Mouse (Mus musculus): ENCODE data around the gene Slc38a3. TPM values are rescaled to one million over a fixed set of nuclear protein-coding genes. Genes with fewer than 3 reads are reported as not detected.

Slc38a3 gene
- total and polyA plus RNA-seq, 3 experiments: not detected

- 0 out of 2 replicates have a peak, but pooled peaks have one; percentile 31 for TF ChIP-seq MAX (IDR thresholded peaks at IDR 0.05; ENCODE audit: low read length)
- peak; percentile 39; the same call in 1 of the 2 replicates for TF ChIP-seq TBP (IDR thresholded peaks at IDR 0.05; ENCODE audit: low read depth, low read length)
- TF ChIP-seq ZC3H11A (IDR thresholded peaks at IDR 0.05; ENCODE audit: low read depth, low read length): peak; percentile 93
Measured at GRCm38 (mm10) chr9:107602068-107602648, 67.2 kb downstream of the Slc38a3 start (continued).

GRCm38 (mm10) chr9:107601275-107601674 is 68.1 kb downstream of the Slc38a3 start:
- TF ChIP-seq POLR2A (IDR thresholded peaks at IDR 0.05; ENCODE audit: control insufficient read depth in 1 of 2, insufficient read depth in 1 of 2, low read depth in 1 of 2, low read length in 2 of 2, poor library complexity in 1 of 2) (no peak), POLR2AphosphoS2 (IDR thresholded peaks at IDR 0.05; ENCODE audit: low read length) (no peak), MXI1 (IDR thresholded peaks at IDR 0.05; ENCODE audit: low read depth, low read length) (no peak), MAFK (IDR thresholded peaks at IDR 0.05; ENCODE audit: borderline replicate concordance, low read depth, low read length) (no peak), MYB (IDR thresholded peaks at IDR 0.05; ENCODE audit: low read depth, low read length) (no peak), CHD1 (IDR thresholded peaks at IDR 0.05; ENCODE audit: low read depth, low read length) (no peak), GATA1 (IDR thresholded peaks at IDR 0.05; ENCODE audit: low read depth, low read length) (no peak), ZMIZ1 (IDR thresholded peaks at IDR 0.05; ENCODE audit: low read depth, low read length) (no peak), CHD2 (IDR thresholded peaks at IDR 0.05; ENCODE audit: low read length) (no peak)
- Histone ChIP-seq H3K4me3 (ENCODE audit: control insufficient read depth in 1 of 2, insufficient read depth in 1 of 2, low read depth in 2 of 2, low read length in 2 of 2) (no peak overlapping the region), H3K4me1 (ENCODE audit: control insufficient read depth in 1 of 2, insufficient read depth in 2 of 2, low read length in 2 of 2) (peaks cover 0 to 16% of the 10 kb centered on the region in 2 experiments; a peak in 2 of 4 replicates), H3K27ac (ENCODE audit: control insufficient read depth, low read depth, low read length) (no peak overlapping the region), H3K9ac (ENCODE audit: control insufficient read depth, low read depth, low read length, poor library complexity, severe bottlenecking) (no peak overlapping the region), H3K9me3 (replicated peaks; ENCODE audit: insufficient read depth, low read length) (no peaks in the 10 kb centered on the region), H3K79me2 (ENCODE audit: control insufficient read depth, insufficient read depth, low read length, poor library complexity) (no peaks in the 10 kb centered on the region; the same call in 1 of the 2 replicates), H3K27me3 (ENCODE audit: control insufficient read depth in 1 of 2, insufficient read depth in 2 of 2, low read length in 2 of 2) (no peaks in the 10 kb centered on the region), H3K36me3 (ENCODE audit: control insufficient read depth in 1 of 2, insufficient read depth in 2 of 2, low read length in 2 of 2) (peaks cover 0 to 6% of the 10 kb centered on the region in 2 experiments; a peak in 2 of 4 replicates)
- no peak for DNase-seq (ENCODE audit: low read depth, low spot score)

- TF ChIP-seq JUND (IDR thresholded peaks at IDR 0.05; ENCODE audit: low read depth, low read length): no peak
- TF ChIP-seq MXI1 (IDR thresholded peaks at IDR 0.05; ENCODE audit: low read depth, low read length): no peak
- TF ChIP-seq CTCF (IDR thresholded peaks at IDR 0.05 in 2 of 3, conservative IDR thresholded peaks at IDR 0.05 in 1 of 3; ENCODE audit: control insufficient read depth in 1 of 3, insufficient read depth in 1 of 3, low read depth in 2 of 3, low read length in 3 of 3, poor library complexity in 1 of 3, severe bottlenecking in 1 of 3): peak; percentile 41 to 56 (median 41)
- Histone ChIP-seq H3K27ac (ENCODE audit: control insufficient read depth, low read depth, low read length) (no peak overlapping the region), H3K4me1 (ENCODE audit: control insufficient read depth in 1 of 2, insufficient read depth in 2 of 2, low read length in 2 of 2) (peaks cover 0 to 18% of the 10 kb centered on the region in 2 experiments; a peak in 2 of 4 replicates), H3K27me3 (ENCODE audit: control insufficient read depth in 1 of 2, insufficient read depth in 2 of 2, low read length in 2 of 2) (no peaks in the 10 kb centered on the region), H3K36me3 (ENCODE audit: control insufficient read depth in 1 of 2, insufficient read depth in 2 of 2, low read length in 2 of 2) (peaks cover 0 to 6% of the 10 kb centered on the region in 2 experiments; a peak in 2 of 4 replicates), H3K9me3 (replicated peaks; ENCODE audit: insufficient read depth, low read length) (no peaks in the 10 kb centered on the region), H3K9ac (ENCODE audit: control insufficient read depth, low read depth, low read length, poor library complexity, severe bottlenecking) (no peak overlapping the region), H3K79me2 (ENCODE audit: control insufficient read depth, insufficient read depth, low read length, poor library complexity) (no peaks in the 10 kb centered on the region; the same call in 1 of the 2 replicates), H3K4me3 (ENCODE audit: control insufficient read depth in 1 of 2, insufficient read depth in 1 of 2, low read depth in 2 of 2, low read length in 2 of 2) (no peak overlapping the region)
- no peak for DNase-seq (ENCODE audit: low read depth, low spot score)
Measured at GRCm38 (mm10) chr9:107600745-107601144, 68.6 kb downstream of the Slc38a3 start.

Other genes with a start within 250 kb of the Slc38a3 start
- 26.0 and 34.6 TPM in 2 replicates for gene Tmem115, start 135.6 kb downstream of the Slc38a3 start, total RNA-seq (2012; rRNA removed)
- 10 to 100 TPM in 1 of 2 experiments, not detected in 1; 39.3 TPM for gene Tmem115, start 135.6 kb downstream of the Slc38a3 start, polyA plus RNA-seq (2012; ENCODE audit: insufficient read depth in 1 of 2, insufficient read length in 2 of 2, low read depth in 1 of 2, low replicate concordance in 2 of 2, missing spikeins in 1 of 2)
- gene Cyb561d2, start 127.3 kb downstream of the Slc38a3 start, total RNA-seq (2012; rRNA removed): 38.1 and 38.3 TPM in 2 replicates
- gene Cyb561d2, start 127.3 kb downstream of the Slc38a3 start, polyA plus RNA-seq (2012; ENCODE audit: insufficient read depth in 1 of 2, insufficient read length in 2 of 2, low read depth in 1 of 2, low replicate concordance in 2 of 2, missing spikeins in 1 of 2): 10 to 100 TPM in 1 of 2 experiments, not detected in 1; 37.8 TPM
- 23.2 and 25.4 TPM in 2 replicates for gene Nprl2, start 127.3 kb downstream of the Slc38a3 start, total RNA-seq (2012; rRNA removed)
- gene Nprl2, start 127.3 kb downstream of the Slc38a3 start, polyA plus RNA-seq (2012; ENCODE audit: insufficient read depth in 1 of 2, insufficient read length in 2 of 2, low read depth in 1 of 2, low replicate concordance in 2 of 2, missing spikeins in 1 of 2): 10 to 100 TPM in 1 of 2 experiments, not detected in 1; 30.2 TPM
- 0.26 and 0.31 TPM in 2 replicates for gene Zmynd10, start 122.2 kb downstream of the Slc38a3 start, total RNA-seq (2012; rRNA removed)
- gene Zmynd10, start 122.2 kb downstream of the Slc38a3 start, polyA plus RNA-seq (2012; ENCODE audit: insufficient read depth in 1 of 2, insufficient read length in 2 of 2, low read depth in 1 of 2, low replicate concordance in 2 of 2, missing spikeins in 1 of 2): under 1 TPM in 1 of 2 experiments, not detected in 1; 0.85 TPM
- gene Rassf1, start 118.0 kb downstream of the Slc38a3 start, total RNA-seq (2012; rRNA removed): 40.6 and 48.0 TPM in 2 replicates
- gene Rassf1, start 118.0 kb downstream of the Slc38a3 start, polyA plus RNA-seq (2012; ENCODE audit: insufficient read depth in 1 of 2, insufficient read length in 2 of 2, low read depth in 1 of 2, low replicate concordance in 2 of 2, missing spikeins in 1 of 2): 10 to 100 TPM in 1 of 2 experiments, not detected in 1; 56.9 TPM
- gene Tusc2, start 106.3 kb downstream of the Slc38a3 start, total RNA-seq (2012; rRNA removed): 29.9 and 36.2 TPM in 2 replicates
- 10 to 100 TPM in 1 of 2 experiments, not detected in 1; 48.9 TPM for gene Tusc2, start 106.3 kb downstream of the Slc38a3 start, polyA plus RNA-seq (2012; ENCODE audit: insufficient read depth in 1 of 2, insufficient read length in 2 of 2, low read depth in 1 of 2, low replicate concordance in 2 of 2, missing spikeins in 1 of 2)
- gene Hyal2, start 101.6 kb downstream of the Slc38a3 start, total RNA-seq (2012; rRNA removed): 24.8 and 32.0 TPM in 2 replicates
- gene Hyal2, start 101.6 kb downstream of the Slc38a3 start, polyA plus RNA-seq (2012; ENCODE audit: insufficient read depth in 1 of 2, insufficient read length in 2 of 2, low read depth in 1 of 2, low replicate concordance in 2 of 2, missing spikeins in 1 of 2): 10 to 100 TPM in 1 of 2 experiments, not detected in 1; 31.3 TPM
- 1.1 and 1.3 TPM in 2 replicates for gene Hyal1, start 92.6 kb downstream of the Slc38a3 start, total RNA-seq (2012; rRNA removed)
- 1 to 10 TPM in 1 of 2 experiments, not detected in 1; 3.4 TPM for gene Hyal1, start 92.6 kb downstream of the Slc38a3 start, polyA plus RNA-seq (2012; ENCODE audit: insufficient read depth in 1 of 2, insufficient read length in 2 of 2, low read depth in 1 of 2, low replicate concordance in 2 of 2, missing spikeins in 1 of 2)
- gene Naa80, start 90.6 kb downstream of the Slc38a3 start, total RNA-seq (2012; rRNA removed): 14.3 and 15.1 TPM in 2 replicates
- gene Naa80, start 90.6 kb downstream of the Slc38a3 start, polyA plus RNA-seq (2012; ENCODE audit: insufficient read depth in 1 of 2, insufficient read length in 2 of 2, low read depth in 1 of 2, low replicate concordance in 2 of 2, missing spikeins in 1 of 2): 10 to 100 TPM in 1 of 2 experiments, not detected in 1; 74.0 TPM
- 1.8 and 2.3 TPM in 2 replicates for gene Hyal3, start 88.7 kb downstream of the Slc38a3 start, total RNA-seq (2012; rRNA removed)
- 1 to 10 TPM in 1 of 2 experiments, not detected in 1; 6.8 TPM for gene Hyal3, start 88.7 kb downstream of the Slc38a3 start, polyA plus RNA-seq (2012; ENCODE audit: insufficient read depth in 1 of 2, insufficient read length in 2 of 2, low read depth in 1 of 2, low replicate concordance in 2 of 2, missing spikeins in 1 of 2)
- 136 and 147 TPM in 2 replicates for gene Ifrd2, start 81.9 kb downstream of the Slc38a3 start, total RNA-seq (2012; rRNA removed)
- gene Ifrd2, start 81.9 kb downstream of the Slc38a3 start, polyA plus RNA-seq (2012; ENCODE audit: insufficient read depth in 1 of 2, insufficient read length in 2 of 2, low read depth in 1 of 2, low replicate concordance in 2 of 2, missing spikeins in 1 of 2): 100 to 1,000 TPM in 1 of 2 experiments, not detected in 1; 292 TPM
- 0.04 and 0.07 TPM in 2 replicates for gene Sema3b, start 60.3 kb downstream of the Slc38a3 start, total RNA-seq (2012; rRNA removed)
- under 1 TPM in 1 of 2 experiments, not detected in 1; 0.21 TPM for gene Sema3b, start 60.3 kb downstream of the Slc38a3 start, polyA plus RNA-seq (2012; ENCODE audit: insufficient read depth in 1 of 2, insufficient read length in 2 of 2, low read depth in 1 of 2, low replicate concordance in 2 of 2, missing spikeins in 1 of 2)
- 129 and 131 TPM in 2 replicates for gene Gnai2, start 34.2 kb downstream of the Slc38a3 start, total RNA-seq (2012; rRNA removed)
- 100 to 1,000 TPM; 137 to 335 TPM for gene Gnai2, start 34.2 kb downstream of the Slc38a3 start, polyA plus RNA-seq (2012; ENCODE audit: insufficient read depth in 1 of 2, insufficient read length in 2 of 2, low read depth in 1 of 2, low replicate concordance in 2 of 2, missing spikeins in 1 of 2)
- gene Gnat1, start 10.2 kb upstream of the Slc38a3 start, total RNA-seq (2012; rRNA removed): 0.27 TPM in 1 of 2 replicates, not detected in the other
- 100 to 1,000 TPM in 1 of 2 experiments, not detected in 1; 326 TPM for gene Gnat1, start 10.2 kb upstream of the Slc38a3 start, polyA plus RNA-seq (2012; ENCODE audit: insufficient read depth in 1 of 2, insufficient read length in 2 of 2, low read depth in 1 of 2, low replicate concordance in 2 of 2, missing spikeins in 1 of 2)
- gene Sema3f, start 40.9 kb upstream of the Slc38a3 start, total RNA-seq (2012; rRNA removed): not detected in 2 replicates
- not detected for gene Sema3f, start 40.9 kb upstream of the Slc38a3 start, polyA plus RNA-seq (2012; ENCODE audit: insufficient read depth in 1 of 2, insufficient read length in 2 of 2, low read depth in 1 of 2, low replicate concordance in 2 of 2, missing spikeins in 1 of 2)
- gene Rbm5, start 101.5 kb upstream of the Slc38a3 start, total RNA-seq (2012; rRNA removed): 80.2 and 87.6 TPM in 2 replicates
- 100 to 1,000 TPM; 125 to 143 TPM for gene Rbm5, start 101.5 kb upstream of the Slc38a3 start, polyA plus RNA-seq (2012; ENCODE audit: insufficient read depth in 1 of 2, insufficient read length in 2 of 2, low read depth in 1 of 2, low replicate concordance in 2 of 2, missing spikeins in 1 of 2)
- gene Rbm6, start 203.7 kb upstream of the Slc38a3 start, total RNA-seq (2012; rRNA removed): 54.2 and 55.8 TPM in 2 replicates
- gene Rbm6, start 203.7 kb upstream of the Slc38a3 start, polyA plus RNA-seq (2012; ENCODE audit: insufficient read depth in 1 of 2, insufficient read length in 2 of 2, low read depth in 1 of 2, low replicate concordance in 2 of 2, missing spikeins in 1 of 2): 100 to 1,000 TPM in 1 of 2 experiments, 10 to 100 TPM in 1; 55.7 to 521 TPM
- gene Mon1a, start 218.6 kb upstream of the Slc38a3 start, total RNA-seq (2012; rRNA removed): 10.1 and 11.5 TPM in 2 replicates
- 10 to 100 TPM in 1 of 2 experiments, not detected in 1; 13.5 TPM for gene Mon1a, start 218.6 kb upstream of the Slc38a3 start, polyA plus RNA-seq (2012; ENCODE audit: insufficient read depth in 1 of 2, insufficient read length in 2 of 2, low read depth in 1 of 2, low replicate concordance in 2 of 2, missing spikeins in 1 of 2)
- 136 and 149 TPM in 2 replicates for gene Mst1r, start 237.3 kb upstream of the Slc38a3 start, total RNA-seq (2012; rRNA removed)
- 100 to 1,000 TPM in 1 of 2 experiments, not detected in 1; 133 TPM for gene Mst1r, start 237.3 kb upstream of the Slc38a3 start, polyA plus RNA-seq (2012; ENCODE audit: insufficient read depth in 1 of 2, insufficient read length in 2 of 2, low read depth in 1 of 2, low replicate concordance in 2 of 2, missing spikeins in 1 of 2)

Data from MEL (cell line).